Mouse (Mus musculus) ES-Bruce4 (cell line): Measurements from ENCODE around the gene Tcf7l1.

ENCODE experiments used
- CTCF ChIP-seq: IDR thresholded peaks from one replicate; pipeline ENCODE4 v1.8.1; 2011; ENCODE audit warnings: low read depth, low read length
- EP300 ChIP-seq: IDR thresholded peaks from 2 replicates; pipeline ENCODE4 v1.6.1; 2011; ENCODE audit warnings: low read depth, low read length; ENCODE audit not compliant: insufficient read depth
- POLR2A ChIP-seq: IDR thresholded peaks from one replicate; pipeline ENCODE4 v1.8.1; 2011; ENCODE audit warnings: low read length; ENCODE audit not compliant: insufficient read depth

DNA sequence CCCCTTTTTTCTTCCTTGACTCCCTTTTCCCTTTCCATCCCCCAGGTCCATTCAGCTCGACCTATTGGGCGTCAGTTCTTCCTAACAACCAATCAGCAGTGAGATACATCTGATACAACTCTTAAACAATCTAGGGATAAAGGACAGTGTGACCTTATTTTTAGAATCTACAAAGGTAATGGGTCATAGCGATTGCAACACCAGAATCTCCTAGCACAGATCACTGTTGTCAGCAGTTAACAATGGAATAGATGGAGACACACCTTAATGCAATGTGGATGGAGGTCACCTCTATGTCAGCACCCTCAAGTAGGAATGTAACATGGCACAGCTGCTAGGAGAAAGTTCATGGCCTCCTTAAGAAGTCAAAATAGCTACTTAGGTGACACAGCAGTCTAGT is 166.1 kb downstream of the Tcf7l1 start:
- TF ChIP-seq CTCF: no peak
- TF ChIP-seq EP300: no peak
- TF ChIP-seq POLR2A: no peak
